8 mouse cellular contexts compared by ENCODE assay signal in the genomic region with DNA sequence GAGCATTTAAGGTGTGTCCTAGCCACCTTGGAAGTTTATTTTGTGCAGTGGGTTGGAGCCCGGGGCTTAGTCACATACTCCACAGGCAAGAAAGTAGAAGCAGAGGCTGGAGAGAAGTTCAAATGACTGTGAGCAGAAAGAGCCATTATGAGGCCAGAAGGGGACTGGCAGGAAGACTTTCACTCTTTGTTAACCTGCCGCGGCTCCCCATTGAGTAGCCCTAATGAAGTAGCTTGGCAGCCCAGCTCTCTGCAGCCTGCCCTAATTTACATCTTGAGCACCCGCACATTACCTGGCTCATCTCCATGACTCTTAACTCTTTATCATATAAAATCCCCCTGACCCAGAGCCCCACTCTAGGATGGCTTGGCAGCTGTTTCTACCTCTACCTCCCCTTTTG. TPM values are rescaled to one million over a fixed set of nuclear protein-coding genes. Genes with fewer than 3 reads are reported as not detected.
A peak's percentile ranks its signal among the peaks of the same experiment; 100 is the strongest.
DNase-seq lines count a peak whose midpoint lies in the region; ATAC-seq and TF ChIP-seq lines count a peak whose summit lies in the region.
"Had no signal": no experiment of that assay in that cellular context is flagged by ENCODE, and none has a peak within 500 bp of the region (broad histone marks: within the 10 kb centered on the region; RNA-seq: fewer than 3 reads in every experiment).

No protein-coding gene starts in this region.

- H3K9me3 ChIP-seq in embryonic facial prominence, embryonic 13.5 days = no peaks in the 10 kb centered on the region
- no peaks in the 10 kb centered on the region for H3K9me3 ChIP-seq in intestine, embryonic 15.5 days
- no peaks in the 10 kb centered on the region for H3K9me3 ChIP-seq in stomach, embryonic 14.5 days (ENCODE audit: control insufficient read depth, low read depth, low read length)

- no peak for DNase-seq in liver, adult 2 months (ENCODE audit: extremely low read depth, low read depth, low spot score)
- no peak for DNase-seq in liver
- DNase-seq in spleen, postnatal 36 days (ENCODE audit: low spot score in 2 of 2) = no peak
- DNase-seq in right cerebral cortex, adult 18-20 months = no peak

- H3K4me3 ChIP-seq in liver, adult 2 months (ENCODE audit: insufficient read depth, low read depth, low read length) = peak overlapping the region; percentile 94; the same call in 1 of the 2 replicates
- H3K4me3 ChIP-seq in embryonic facial prominence, embryonic 13.5 days = peak overlapping the region; percentile 98
- H3K4me3 ChIP-seq in intestine, embryonic 15.5 days (replicated peaks) = peak overlapping the region; percentile 73
- peak overlapping the region; percentile 67 for H3K4me3 ChIP-seq in stomach, embryonic 14.5 days (ENCODE audit: low read depth, low read length)
- H3K4me3 ChIP-seq: erythroblast, embryonic 14.5 days had no signal

- peak overlapping the region; percentile 78 for H3K4me2 ChIP-seq in embryonic facial prominence, embryonic 13.5 days
- peak overlapping the region; percentile 97 for H3K4me2 ChIP-seq in intestine, embryonic 15.5 days (replicated peaks)
- H3K4me2 ChIP-seq in stomach, embryonic 14.5 days (replicated peaks; ENCODE audit: low read depth, low read length) = peak overlapping the region; percentile 93

- peak overlapping the region; percentile 97 for H3K9ac ChIP-seq in liver, adult 2 months (ENCODE audit: low read depth, low read length)
- H3K9ac ChIP-seq in embryonic facial prominence, embryonic 13.5 days = peak overlapping the region; percentile 99
- H3K9ac ChIP-seq in intestine, embryonic 15.5 days = no peak overlapping the region
- peak overlapping the region; percentile 75; the same call in 1 of the 2 replicates for H3K9ac ChIP-seq in stomach, embryonic 14.5 days (replicated peaks; ENCODE audit: low read depth, low read length)

- WGBS in liver, adult 2 months = 23% methylated on average over 4 of the region's 4 CpGs
- 7% methylated on average over 4 of the region's 4 CpGs for WGBS in embryonic facial prominence, embryonic 13.5 days
- 27% methylated on average over 4 of the region's 4 CpGs for WGBS in intestine, embryonic 15.5 days
- 13% methylated on average over 4 of the region's 4 CpGs for WGBS in stomach, embryonic 14.5 days

- no peak for TF ChIP-seq POLR2A in liver, adult 2 months (IDR thresholded peaks at IDR 0.05; ENCODE audit: extremely low read depth, insufficient read depth, low read length)

- TF ChIP-seq CTCF in liver, adult 2 months (IDR thresholded peaks at IDR 0.05; ENCODE audit: low read depth, low read length) = no peak

- ATAC-seq in embryonic facial prominence, embryonic 13.5 days (ENCODE audit: insufficient number of reproducible peaks, insufficient read depth, low FRiP score, low TSS enrichment, low read depth) = no peak
- no peak for ATAC-seq in intestine, embryonic 15.5 days
- ATAC-seq in stomach, embryonic 14.5 days (ENCODE audit: insufficient number of reproducible peaks, insufficient read depth, low FRiP score, low read depth) = no peak

- peaks cover 36% of the 10 kb centered on the region for H3K4me1 ChIP-seq in liver, adult 2 months (ENCODE audit: control insufficient read depth, insufficient read depth, low read length)
- H3K4me1 ChIP-seq in embryonic facial prominence, embryonic 13.5 days = peaks cover 52% of the 10 kb centered on the region
- H3K4me1 ChIP-seq in intestine, embryonic 15.5 days (replicated peaks) = peaks cover 25% of the 10 kb centered on the region
- H3K4me1 ChIP-seq in stomach, embryonic 14.5 days (ENCODE audit: control insufficient read depth, insufficient read depth, low read length) = peaks cover 22% of the 10 kb centered on the region

- H3K36me3 ChIP-seq in liver, adult 2 months (ENCODE audit: control insufficient read depth, insufficient read depth, low read length) = no peaks in the 10 kb centered on the region
- peaks cover 46% of the 10 kb centered on the region for H3K36me3 ChIP-seq in embryonic facial prominence, embryonic 13.5 days
- H3K36me3 ChIP-seq in intestine, embryonic 15.5 days = no peaks in the 10 kb centered on the region
- H3K36me3 ChIP-seq in stomach, embryonic 14.5 days (ENCODE audit: control insufficient read depth, insufficient read depth, low read length) = peaks cover 17% of the 10 kb centered on the region

- H3K79me2 ChIP-seq in liver, adult 2 months (ENCODE audit: control insufficient read depth, insufficient read depth, low read length) = peaks cover 36% of the 10 kb centered on the region; the same call in 1 of the 2 replicates

- H3K27me3 ChIP-seq in liver, adult 2 months (ENCODE audit: control insufficient read depth, insufficient read depth, low read length) = no peaks in the 10 kb centered on the region
- no peaks in the 10 kb centered on the region for H3K27me3 ChIP-seq in embryonic facial prominence, embryonic 13.5 days
- H3K27me3 ChIP-seq in intestine, embryonic 15.5 days (replicated peaks) = no peaks in the 10 kb centered on the region
- no peaks in the 10 kb centered on the region for H3K27me3 ChIP-seq in stomach, embryonic 14.5 days (ENCODE audit: control insufficient read depth, insufficient read depth, low read length)

- peak overlapping the region; percentile 89 for H3K27ac ChIP-seq in liver, adult 2 months (replicated peaks; ENCODE audit: insufficient read depth, low read depth, low read length)
- H3K27ac ChIP-seq in embryonic facial prominence, embryonic 13.5 days = no peak overlapping the region
- no peak overlapping the region for H3K27ac ChIP-seq in intestine, embryonic 15.5 days
- no peak overlapping the region for H3K27ac ChIP-seq in stomach, embryonic 14.5 days (ENCODE audit: low read length)

RNA-seq across cellular contexts. Expression of a gene that starts 2.2 kb away (rescaled TPM):
- 12.2 and 13.5 TPM in 2 replicates for total RNA-seq in liver, adult 2 months (2014; rRNA removed)
- 17.1 and 21.6 TPM in 2 replicates for polyA plus RNA-seq in liver, adult 2 months (2012; rRNA removed)
- 54.3 and 58.9 TPM in 2 replicates for polyA plus RNA-seq in embryonic facial prominence, embryonic 13.5 days (2015; fragmentation: Nextera tagmentation; extraction: Ambion mirVana)
- polyA plus RNA-seq in intestine, embryonic 15.5 days (2015; fragmentation: Nextera tagmentation; extraction: Ambion mirVana) = 16.9 and 17.7 TPM in 2 replicates
- 32.8 and 33.6 TPM in 2 replicates for polyA plus RNA-seq in stomach, embryonic 14.5 days (2014; fragmentation: Nextera tagmentation; extraction: Ambion mirVana)
